Mouse (Mus musculus) megakaryocyte, embryonic 14.5 days (primary cell): ENCODE results near the gene Cd164l2.

Experiments
- FLI1 ChIP-seq: IDR thresholded peaks from 2 replicates; pipeline ENCODE4 v1.6.1; 2012; ENCODE audit warnings: low read length, inconsistent platforms, mixed read lengths
- GATA1 ChIP-seq: IDR thresholded peaks from 3 replicates; pipeline ENCODE4 v1.6.1; 2012; ENCODE audit warnings: mixed read lengths, low read length, inconsistent platforms, borderline replicate concordance

DNA sequence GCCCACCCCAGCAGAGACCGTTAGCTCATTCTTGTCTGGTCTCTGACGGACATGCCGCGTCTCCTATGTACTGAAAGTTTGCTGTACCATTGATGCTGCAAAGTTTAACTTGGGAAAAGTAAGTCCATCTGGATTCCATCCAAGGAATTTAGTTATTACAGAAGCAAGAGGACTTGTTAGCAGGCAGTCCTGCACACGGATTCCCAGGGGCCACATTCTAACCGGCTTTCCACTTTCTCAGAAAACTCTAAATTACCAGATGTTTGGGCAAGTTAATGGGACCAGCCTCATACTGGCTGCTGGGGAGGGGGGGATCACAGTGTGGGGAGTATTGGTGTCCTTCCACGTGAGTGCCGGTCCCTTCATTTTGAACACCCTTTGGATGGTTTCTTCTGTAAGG, 26.0 kb upstream of the Cd164l2 start:
- TF ChIP-seq FLI1 (no peak), GATA1 (no peak)
